Mouse (Mus musculus) testis, postnatal 14 days (tissue): Measurements from ENCODE around the gene Zfp174.

ENCODE experiments used
- DNase-seq: peaks from one replicate; pipeline ENCODE4 v3.0.0; 2021; ENCODE audit warnings: low spot score

The Zfp174 gene

DNA sequence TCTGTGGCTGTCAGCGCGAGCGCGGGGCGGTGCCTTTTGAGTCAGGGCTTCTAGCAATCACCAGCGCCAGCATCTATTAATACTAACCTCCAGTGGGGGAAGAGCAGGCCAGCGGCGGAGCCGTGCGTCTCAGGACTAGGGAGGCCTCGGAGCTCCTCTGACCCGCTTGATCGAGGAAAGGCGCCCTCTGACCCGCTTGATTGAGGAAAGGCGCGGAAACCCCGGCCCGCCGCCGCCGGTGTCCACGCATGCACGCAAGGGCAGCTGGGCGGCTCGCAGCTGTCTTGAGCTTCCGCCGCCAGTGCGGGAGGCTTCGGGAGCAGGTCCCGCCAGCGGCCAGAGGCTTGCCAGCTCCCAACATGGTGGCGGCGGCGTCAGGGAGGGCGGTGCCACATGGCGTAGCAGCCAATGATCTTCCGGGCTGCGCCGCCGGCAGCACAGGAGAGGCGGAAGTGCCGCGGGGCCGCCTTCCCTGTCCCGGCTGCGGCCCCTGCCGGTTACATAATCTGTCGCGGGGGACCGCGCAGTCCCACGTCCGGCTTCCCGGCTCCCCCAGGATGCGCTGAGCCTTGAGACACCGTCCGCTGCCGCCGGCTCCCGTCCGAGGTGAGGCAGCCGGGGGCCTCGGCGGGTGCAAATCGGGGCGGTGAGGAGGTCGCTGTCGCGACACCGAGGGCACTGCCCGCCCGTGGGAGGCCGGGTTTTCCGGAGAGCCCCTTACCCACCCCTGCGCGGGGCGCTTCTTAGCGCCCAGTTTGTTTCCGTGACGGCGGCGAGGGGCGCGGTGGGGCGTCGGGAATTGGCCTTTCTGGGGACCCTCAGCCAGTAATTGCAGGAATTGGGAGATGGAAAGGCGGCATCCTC lies 37.4 kb downstream of the Zfp174 start, which contains the start of the genes Zfp597 and Gm20695:
Gene Zfp597 (minus strand): TSS at position 361 of the 864 bp plus-strand sequence.
Gene Gm20695 (plus strand): TSS at position 448 of the 864 bp plus-strand sequence.
- DNase-seq: peak; percentile 93

DNA sequence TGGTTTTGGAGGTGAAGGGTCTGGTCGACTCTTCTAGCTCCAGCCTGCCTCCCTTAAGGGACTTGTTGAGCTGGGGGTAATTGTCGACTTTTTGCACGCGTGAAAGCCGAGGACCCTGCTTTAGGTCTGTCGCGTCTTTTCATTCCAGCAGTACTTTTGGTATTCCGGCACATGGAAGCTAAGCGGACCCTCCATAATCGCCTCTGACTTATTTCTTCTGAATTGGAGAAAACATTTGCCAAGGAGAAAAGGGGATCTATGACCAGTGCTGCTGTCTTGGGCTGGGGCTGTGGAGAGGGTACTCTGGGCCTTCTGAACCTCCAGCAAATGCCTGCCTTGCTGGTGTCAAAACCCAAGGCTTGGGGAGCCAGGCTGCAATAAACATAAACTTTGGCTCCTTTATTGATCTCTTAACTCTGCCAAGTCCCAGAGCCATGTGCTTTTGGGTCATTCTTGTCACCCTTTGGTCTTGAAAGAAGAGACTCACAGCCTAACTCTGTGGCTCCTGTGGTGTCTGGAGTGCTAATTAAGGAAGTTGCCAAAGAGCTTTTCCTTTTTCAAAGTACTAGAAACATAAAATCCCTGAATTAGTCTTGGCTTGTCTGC lies 38.1 kb downstream of the Zfp174 start:
- DNase-seq: no peak

DNA sequence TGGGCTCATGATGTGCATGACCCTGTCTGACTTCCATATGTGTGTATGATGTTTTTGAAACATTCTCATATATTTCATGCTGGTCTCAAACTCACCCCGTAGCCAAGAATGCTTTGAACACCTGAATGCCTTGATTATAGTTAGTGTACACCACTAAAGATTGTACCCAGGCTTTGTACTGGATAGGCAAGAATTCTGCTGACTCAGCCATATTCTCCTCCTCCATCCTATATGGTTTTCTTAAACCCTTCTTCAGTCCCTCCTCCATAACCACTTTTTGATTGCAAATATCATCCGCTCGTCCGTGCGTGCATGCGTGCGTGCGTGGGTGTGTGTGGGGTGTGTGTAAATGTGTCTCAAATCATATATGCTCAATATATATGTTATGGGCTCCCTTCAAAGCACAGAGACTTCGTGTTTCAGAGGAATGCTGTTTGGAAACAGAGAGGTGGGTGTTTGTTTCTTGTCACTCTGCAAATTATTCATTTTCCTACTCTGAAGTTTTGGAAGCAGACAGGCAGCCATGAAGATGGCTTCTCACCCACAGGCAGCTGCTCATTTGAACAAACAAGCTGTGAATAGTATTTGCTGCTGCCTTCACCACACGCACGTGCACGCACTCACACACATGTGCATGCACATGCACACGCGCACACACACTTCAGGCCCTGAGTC lies 44.7 kb downstream of the Zfp174 start:
- DNase-seq: no peak

DNA sequence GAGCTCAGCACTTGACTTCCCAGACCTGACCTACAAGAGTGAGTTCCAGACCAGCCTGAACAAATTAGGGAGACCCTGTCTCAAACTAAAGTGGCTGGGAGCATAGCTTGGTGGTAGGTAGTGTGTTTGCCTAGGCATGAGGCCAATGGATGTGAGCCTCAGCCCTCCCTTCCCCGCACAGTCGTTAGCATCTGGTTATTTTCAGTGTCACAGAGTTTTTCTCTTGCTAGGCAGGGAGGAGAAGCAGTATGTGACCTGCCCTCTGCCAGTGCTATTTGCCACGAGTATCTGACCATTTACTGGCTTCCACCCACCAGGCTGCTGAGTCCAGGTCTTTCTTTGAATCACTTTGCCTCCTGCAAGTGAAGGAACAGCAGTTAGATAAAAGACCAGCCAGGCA lies 46.7 kb downstream of the Zfp174 start:
- DNase-seq: no peak

DNA sequence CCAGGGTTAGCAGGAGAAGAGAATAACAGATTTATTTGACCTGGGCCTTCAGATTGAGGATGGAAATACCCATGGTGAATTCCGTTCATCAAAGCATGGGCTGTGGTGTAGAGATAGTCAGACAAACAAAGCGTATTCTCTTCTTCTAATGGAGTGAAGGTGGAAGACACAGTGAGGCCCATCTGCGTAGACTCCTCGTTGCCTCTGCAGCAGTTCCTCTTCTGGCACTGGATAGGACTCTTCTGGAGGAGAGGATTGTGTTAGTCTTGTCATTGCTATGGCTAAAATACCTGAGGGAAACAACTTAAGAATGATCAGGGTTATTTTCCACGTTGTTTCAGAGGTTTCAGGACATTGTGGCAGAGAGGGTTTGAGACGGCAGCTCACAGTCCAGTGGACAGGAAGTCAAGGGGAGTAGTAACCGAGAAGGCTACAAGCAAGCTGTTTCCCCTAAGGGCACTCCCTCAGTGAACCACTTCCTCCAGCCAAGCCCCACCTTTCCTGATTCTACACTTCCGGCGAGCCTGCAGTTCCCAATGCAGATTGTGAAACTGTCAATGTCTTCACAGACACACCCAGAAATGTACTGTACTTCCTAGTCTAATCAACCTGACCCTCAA lies 48.2 kb downstream of the Zfp174 start:
- no peak for DNase-seq

DNA sequence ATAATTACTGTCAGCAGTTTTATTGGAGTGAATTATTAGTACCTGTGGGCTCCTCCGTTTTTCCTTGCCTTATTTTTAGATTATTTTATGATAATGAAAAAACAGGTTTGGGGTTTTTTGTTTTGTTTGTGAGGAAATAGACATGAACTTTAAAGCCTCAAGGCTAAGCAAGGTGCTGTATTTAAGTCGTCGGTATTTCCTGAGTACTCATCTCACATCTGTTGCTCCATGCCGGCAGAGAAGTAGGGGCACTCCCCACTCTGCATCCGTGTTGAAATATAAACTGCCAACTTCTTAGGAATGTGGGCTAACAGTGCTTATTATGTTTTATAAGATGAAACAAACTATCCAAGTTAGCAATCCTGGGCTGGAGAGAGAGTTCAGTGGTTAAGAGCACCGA lies 49.0 kb downstream of the Zfp174 start:
- DNase-seq: no peak

DNA sequence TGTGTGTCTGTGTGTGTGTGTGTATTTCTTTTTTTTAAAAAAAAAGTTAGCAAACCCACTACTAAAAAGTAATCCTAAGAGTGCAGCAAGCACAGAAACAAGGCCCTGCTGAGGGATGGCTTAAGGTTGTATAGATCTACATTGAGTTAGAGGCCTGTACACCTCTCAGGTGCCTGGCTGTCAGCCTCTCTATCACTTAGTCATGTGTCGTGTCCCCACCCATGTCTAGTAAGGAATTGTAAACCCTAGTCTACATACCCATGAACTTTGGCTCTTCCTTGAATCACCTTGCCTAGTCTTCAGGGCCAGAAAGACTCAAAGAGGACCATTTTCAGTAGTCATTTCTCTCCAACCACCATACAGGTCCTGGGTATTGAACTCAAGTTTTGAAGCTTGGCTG lies 49.5 kb downstream of the Zfp174 start:
- DNase-seq: no peak

DNA sequence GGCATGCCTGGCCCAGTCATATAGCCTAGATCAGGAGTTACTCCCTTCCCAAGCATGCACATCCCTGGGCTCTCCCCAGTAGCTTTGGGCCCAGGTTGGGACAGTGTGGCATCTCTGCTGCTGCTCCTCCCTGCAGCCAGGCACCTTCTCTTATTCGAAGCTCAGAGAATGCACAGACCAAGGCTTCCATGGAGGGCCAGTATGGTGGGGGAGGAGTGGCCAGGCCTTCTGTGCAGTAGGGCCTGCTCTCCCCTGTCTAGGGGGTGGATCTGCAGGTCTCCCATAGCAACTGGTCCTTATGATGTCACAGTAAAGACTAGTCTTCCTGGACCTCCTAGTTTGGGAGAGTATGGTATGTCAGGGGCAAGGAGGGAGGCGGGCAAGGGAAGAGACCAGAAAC lies 60.4 kb downstream of the Zfp174 start:
- no peak for DNase-seq
